Mouse (Mus musculus): Measurements from ENCODE around the gene Arhgef7. TPM values are rescaled to one million over a fixed set of nuclear protein-coding genes. Genes with fewer than 3 reads are reported as not detected.
"Not testable (repeated sequence)": the region's sequence is repeated elsewhere in the genome, so short reads cannot be mapped to it uniquely, and the experiment has no call there.

Arhgef7 gene
- polyA plus RNA-seq, 1 experiment from 2014 or later: 9.2 TPM

GRCm38 (mm10) chr8:11846807-11847206 lies 119.3 kb downstream of the Arhgef7 start:
- H3K9me3 ChIP-seq (ENCODE audit: low read length): no peaks in the 10 kb centered on the region
- no peaks in the 10 kb centered on the region for H3K4me1 ChIP-seq (ENCODE audit: insufficient read depth)
- DNase-seq: no peak
- H3K27ac ChIP-seq (ENCODE audit: low read depth): no peak overlapping the region
- no peak overlapping the region for H3K4me2 ChIP-seq (ENCODE audit: low read depth, low read length)
- H3K36me3 ChIP-seq (replicated peaks; ENCODE audit: insufficient read depth, low read length): no peaks in the 10 kb centered on the region
- WGBS (ENCODE audit: insufficient replicate concordance): 83% methylated on average over 6 of the region's 6 CpGs
- TF ChIP-seq EP300 (IDR thresholded peaks at IDR 0.05; ENCODE audit: low read depth) (no peak), CTCF (IDR thresholded peaks at IDR 0.05; ENCODE audit: low read depth) (no peak)
- H3K27me3 ChIP-seq (ENCODE audit: insufficient read depth, low read length): no peaks in the 10 kb centered on the region
- H3K4me3 ChIP-seq (ENCODE audit: low read depth, low read length): no peak overlapping the region
- ATAC-seq: no peak
- no peak overlapping the region for H3K9ac ChIP-seq (replicated peaks)

- Histone ChIP-seq H3K4me3 (ENCODE audit: low read depth, low read length) (no peak overlapping the region), H3K27me3 (ENCODE audit: insufficient read depth, low read length) (no peaks in the 10 kb centered on the region), H3K36me3 (replicated peaks; ENCODE audit: insufficient read depth, low read length) (no peaks in the 10 kb centered on the region), H3K27ac (ENCODE audit: low read depth) (no peak overlapping the region), H3K4me2 (ENCODE audit: low read depth, low read length) (no peak overlapping the region), H3K4me1 (ENCODE audit: insufficient read depth) (no peaks in the 10 kb centered on the region), H3K9me3 (ENCODE audit: low read length) (no peaks in the 10 kb centered on the region), H3K9ac (replicated peaks) (no peak overlapping the region)
- TF ChIP-seq EP300 (IDR thresholded peaks at IDR 0.05; ENCODE audit: low read depth) (no peak), CTCF (IDR thresholded peaks at IDR 0.05; ENCODE audit: low read depth) (peak; percentile 48)
- DNase-seq (no peak), ATAC-seq (no peak)
These were observed 140.3 kb downstream of the Arhgef7 start for GRCm38 (mm10) chr8:11867832-11868231.

GRCm38 (mm10) chr8:11874227-11874626 lies 146.7 kb downstream of the Arhgef7 start:
- H3K9ac ChIP-seq (replicated peaks); H3K36me3 ChIP-seq (replicated peaks; ENCODE audit: insufficient read depth, low read length); H3K4me2 ChIP-seq (ENCODE audit: low read depth, low read length); H3K9me3 ChIP-seq (ENCODE audit: low read length); H3K4me3 ChIP-seq (ENCODE audit: low read depth, low read length); DNase-seq; H3K27ac ChIP-seq (ENCODE audit: low read depth); ATAC-seq; H3K4me1 ChIP-seq (ENCODE audit: insufficient read depth); H3K27me3 ChIP-seq (ENCODE audit: insufficient read depth, low read length): not testable (repeated sequence)
- 86% methylated on average over 6 of the region's 6 CpGs for WGBS (ENCODE audit: insufficient replicate concordance)

GRCm38 (mm10) chr8:11884646-11885045 lies 157.1 kb downstream of the Arhgef7 start:
- DNase-seq (no peak), ATAC-seq (no peak)
- TF ChIP-seq CTCF (IDR thresholded peaks at IDR 0.05; ENCODE audit: low read depth): no peak
- Histone ChIP-seq H3K4me1 (ENCODE audit: insufficient read depth) (no peaks in the 10 kb centered on the region), H3K9ac (replicated peaks) (no peak overlapping the region), H3K27ac (ENCODE audit: low read depth) (no peak overlapping the region), H3K9me3 (ENCODE audit: low read length) (no peaks in the 10 kb centered on the region), H3K4me3 (ENCODE audit: low read depth, low read length) (no peak overlapping the region), H3K4me2 (ENCODE audit: low read depth, low read length) (no peak overlapping the region), H3K27me3 (ENCODE audit: insufficient read depth, low read length) (no peaks in the 10 kb centered on the region), H3K36me3 (replicated peaks; ENCODE audit: insufficient read depth, low read length) (no peaks in the 10 kb centered on the region)
- 79% methylated on average over 3 of the region's 3 CpGs for WGBS (ENCODE audit: insufficient replicate concordance)

Other genes starting within 250 kb of the Arhgef7 start
- 10.7 and 11.1 TPM in 2 replicates for gene Rab20, start 249.0 kb upstream of the Arhgef7 start, polyA plus RNA-seq (2015; fragmentation: Nextera tagmentation; extraction: Ambion mirVana)
- gene Naxd, start 230.2 kb upstream of the Arhgef7 start, polyA plus RNA-seq (2015; fragmentation: Nextera tagmentation; extraction: Ambion mirVana): 46.7 and 47.1 TPM in 2 replicates
- gene Cars2, start 176.9 kb upstream of the Arhgef7 start, polyA plus RNA-seq (2015; fragmentation: Nextera tagmentation; extraction: Ambion mirVana): 7.2 and 8.4 TPM in 2 replicates
- gene Ing1, start 172.2 kb upstream of the Arhgef7 start, polyA plus RNA-seq (2015; fragmentation: Nextera tagmentation; extraction: Ambion mirVana): 12.6 and 14.5 TPM in 2 replicates
- gene Ankrd10, start 92.0 kb upstream of the Arhgef7 start, polyA plus RNA-seq (2015; fragmentation: Nextera tagmentation; extraction: Ambion mirVana): 12.1 and 13.0 TPM in 2 replicates
- not detected in 2 replicates for gene 1700016D06Rik, start 26.7 kb upstream of the Arhgef7 start, polyA plus RNA-seq (2015; fragmentation: Nextera tagmentation; extraction: Ambion mirVana)
- not detected in 2 replicates for gene Tex29, start 112.8 kb downstream of the Arhgef7 start, polyA plus RNA-seq (2015; fragmentation: Nextera tagmentation; extraction: Ambion mirVana)